Mouse (Mus musculus) adrenal gland (tissue): ENCODE measurements at regions not wholly inside any gene's neighbourhood (a gene's known extent, or its start where the extent isn't known, plus 50 kb on each side); places are given as distances from the start of the nearest gene placed in this dataset.

Source experiments
- intact Hi-C: fragments of 180-260 bp; cut with DNase I; formaldehyde crosslinking; loops from one replicate; pipeline ENCODE4 v1.15.1; 2025

- intact Hi-C loops, result no loop called here
Observed at GRCm38 (mm10) chr12:118549071-118549470, 247.8 kb upstream of the Sp4 start.

GRCm38 (mm10) chr12:118540336-118540735, 239.1 kb upstream of the Sp4 start:
- intact Hi-C loops, result no loop called here

- intact Hi-C loops, result no loop called here
Observed at GRCm38 (mm10) chr12:118530514-118530913, 229.3 kb upstream of the Sp4 start.

- intact Hi-C loops, result no loop called here
Observed at GRCm38 (mm10) chr12:118529428-118530361, 228.5 kb upstream of the Sp4 start.

- intact Hi-C loops, result no loop called here
Observed at GRCm38 (mm10) chr12:118521770-118522169, 220.5 kb upstream of the Sp4 start.

- intact Hi-C loops, result no loop called here
Observed at GRCm38 (mm10) chr12:118521329-118521728, 220.1 kb upstream of the Sp4 start.

- intact Hi-C loops, result no loop called here
Observed at GRCm38 (mm10) chr12:118519801-118520327, 218.6 kb upstream of the Sp4 start.

- intact Hi-C loops, result no loop called here
Observed at GRCm38 (mm10) chr12:118510989-118511388, 209.7 kb upstream of the Sp4 start.

GRCm38 (mm10) chr12:118508972-118509917, 208.0 kb upstream of the Sp4 start:
- intact Hi-C loops, result no loop called here

GRCm38 (mm10) chr12:118500392-118500791, 199.2 kb upstream of the Sp4 start:
- intact Hi-C loops, result no loop called here

- intact Hi-C loops, result no loop called here
Observed at GRCm38 (mm10) chr12:118488038-118488437, 186.8 kb upstream of the Sp4 start.

- intact Hi-C loops, result no loop called here
Observed at GRCm38 (mm10) chr12:118486434-118486833, 185.2 kb upstream of the Sp4 start.

GRCm38 (mm10) chr12:118481347-118481746, 180.1 kb upstream of the Sp4 start:
- intact Hi-C loops, result no loop called here

- intact Hi-C loops, result no loop called here
Observed at GRCm38 (mm10) chr12:118474732-118475131, 173.5 kb upstream of the Sp4 start.

- intact Hi-C loops, result no loop called here
Observed at GRCm38 (mm10) chr12:118466837-118467236, 165.6 kb upstream of the Sp4 start.

GRCm38 (mm10) chr12:118457493-118458408, 156.5 kb upstream of the Sp4 start:
- intact Hi-C loops, result loop anchor here (2.0 to 5.0 kb wide), 2 partner anchors 397 to 465 kb away; no protein-coding TSS in a partner anchor

- intact Hi-C loops, result loop anchor here (2.0 to 5.0 kb wide), 2 partner anchors 399 to 463 kb away; no protein-coding TSS in a partner anchor
Observed at GRCm38 (mm10) chr12:118455609-118456008, 154.4 kb upstream of the Sp4 start.

GRCm38 (mm10) chr12:118439626-118440025, 138.4 kb upstream of the Sp4 start:
- intact Hi-C loops, result no loop called here

GRCm38 (mm10) chr12:118438882-118439281, 137.6 kb upstream of the Sp4 start:
- intact Hi-C loops, result no loop called here

- intact Hi-C loops, result no loop called here
Observed at GRCm38 (mm10) chr12:118432703-118433102, 131.5 kb upstream of the Sp4 start.
